Mouse (Mus musculus) stomach, embryonic 14.5 days (tissue): ENCODE results near the gene Tinagl1. TPM values are rescaled to one million over a fixed set of nuclear protein-coding genes. Genes with fewer than 3 reads are reported as not detected.

Experiments used
- ATAC-seq: fragments of 200-750 bp; cut with Nextera tagmentation; 2 replicates; pipeline ENCODE4 v1.8.0; 2017; ENCODE audit warnings: low read depth, moderate TSS enrichment; ENCODE audit not compliant: insufficient number of reproducible peaks, insufficient read depth, low FRiP score
- H3K27ac ChIP-seq: fragments of 300-500 bp; sonication (generic); 2 replicates; pipeline ENCODE4 v1.5.1; 2014; ENCODE audit warnings: mild to moderate bottlenecking, low read length, moderate library complexity, mixed read lengths
- H3K27me3 ChIP-seq: fragments of 300-500 bp; sonication (generic); 2 replicates; pipeline ENCODE4 v1.6.1; 2014; ENCODE audit warnings: low read length, control low read depth, mixed read lengths; ENCODE audit not compliant: control insufficient read depth, insufficient read depth
- H3K36me3 ChIP-seq: fragments of 300-500 bp; sonication (generic); 2 replicates; pipeline ENCODE4 v1.6.1; 2014; ENCODE audit warnings: mild to moderate bottlenecking, control low read depth, low read length, moderate library complexity, mixed read lengths; ENCODE audit not compliant: control insufficient read depth, insufficient read depth
- H3K4me1 ChIP-seq: fragments of 300-500 bp; sonication (generic); 2 replicates; pipeline ENCODE4 v1.6.1; 2014; ENCODE audit warnings: low read length, control low read depth, mixed read lengths; ENCODE audit not compliant: control insufficient read depth, insufficient read depth
- H3K4me2 ChIP-seq: fragments of 300-500 bp; sonication (generic); replicated peaks from 2 replicates; pipeline ENCODE4 v1.6.1; 2014; ENCODE audit warnings: low read depth, low read length, control low read depth
- H3K4me3 ChIP-seq: fragments of 300-500 bp; sonication (generic); 2 replicates; pipeline ENCODE4 v1.5.1; 2014; ENCODE audit warnings: low read depth, low read length, control low read depth
- H3K9ac ChIP-seq: fragments of 300-500 bp; sonication (generic); replicated peaks from 2 replicates; pipeline ENCODE4 v1.6.1; 2014; ENCODE audit warnings: low read depth, mild to moderate bottlenecking, control low read depth, low read length, moderate library complexity, mixed read lengths
- H3K9me3 ChIP-seq: fragments of 300-500 bp; sonication (generic); 2 replicates; pipeline ENCODE4 v1.6.1; 2016; ENCODE audit warnings: low read depth, low read length, control low read depth; ENCODE audit not compliant: control insufficient read depth
- WGBS: fragments of 180-500 bp; shearing (Covaris S2); extraction: QIAGEN DNeasy Blood & Tissue Kit; methylation state at CpG from one replicate; pipeline ENCODE4 v1.1.7; 2014; 5-methylcytosine and 5-hydroxymethylcytosine counted together
- polyA plus RNA-seq: library from polyadenylated mRNA; unstranded; fragments of >200 nt; fragmentation: Nextera tagmentation; extraction: Ambion mirVana; gene quantifications from 2 replicates; pipeline ENCODE4 v1.2.1, GENCODE M21; 2014

The Tinagl1 gene
- polyA plus RNA-seq, 1 experiment from 2014 or later = 22.1 TPM

DNA sequence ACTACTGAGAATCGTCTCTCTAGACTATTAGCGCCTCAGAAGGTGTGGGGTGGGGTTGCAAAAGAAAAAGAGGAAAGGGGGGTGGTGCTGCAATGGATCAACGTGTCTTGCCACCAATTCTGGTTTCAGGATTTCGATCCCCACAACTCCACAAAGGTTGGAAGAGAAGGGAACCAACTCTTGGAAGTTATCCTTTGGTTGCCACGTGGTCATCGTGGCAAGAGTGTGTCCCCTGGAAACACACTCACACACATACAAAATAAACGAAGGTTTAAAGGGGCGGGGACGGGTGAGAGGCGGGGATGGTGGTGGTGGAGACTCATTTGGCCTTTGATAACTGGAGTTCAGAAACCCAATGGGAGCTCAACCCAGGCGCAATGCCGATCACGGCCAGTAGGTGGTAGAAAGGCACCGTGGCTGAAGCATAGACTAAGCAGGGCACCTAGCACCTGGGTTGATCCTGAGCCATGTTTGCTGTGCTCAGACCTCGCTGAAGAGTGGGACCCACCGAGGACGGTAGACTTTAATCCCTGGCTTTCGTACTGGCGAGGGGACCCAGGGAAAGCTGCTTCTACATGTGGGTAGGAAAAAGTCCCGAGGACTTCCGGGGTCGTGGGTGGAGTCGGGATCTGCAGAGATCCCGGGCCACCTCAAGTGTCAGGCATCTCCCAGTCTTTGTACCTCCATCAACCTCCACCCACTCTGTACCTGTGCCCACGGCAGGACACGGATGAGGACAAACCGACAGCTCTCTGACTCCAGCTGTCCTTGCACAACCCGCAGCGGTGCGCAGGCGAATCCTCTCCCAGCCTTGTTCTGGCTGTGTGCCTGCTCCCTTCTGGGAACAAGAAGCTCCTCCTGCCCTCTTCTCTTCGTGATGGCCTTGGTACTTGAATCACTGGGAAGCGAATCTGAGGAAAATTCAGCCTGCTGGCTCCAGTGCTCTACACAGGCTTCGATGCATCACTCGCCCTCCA is 24.1 kb upstream of the Tinagl1 start:
- H3K9ac ChIP-seq = peak overlapping the region; percentile 40; the same call in 1 of the 2 replicates
- WGBS = 14% methylated on average over 35 of the region's 35 CpGs
- no peak overlapping the region for H3K27ac ChIP-seq

DNA sequence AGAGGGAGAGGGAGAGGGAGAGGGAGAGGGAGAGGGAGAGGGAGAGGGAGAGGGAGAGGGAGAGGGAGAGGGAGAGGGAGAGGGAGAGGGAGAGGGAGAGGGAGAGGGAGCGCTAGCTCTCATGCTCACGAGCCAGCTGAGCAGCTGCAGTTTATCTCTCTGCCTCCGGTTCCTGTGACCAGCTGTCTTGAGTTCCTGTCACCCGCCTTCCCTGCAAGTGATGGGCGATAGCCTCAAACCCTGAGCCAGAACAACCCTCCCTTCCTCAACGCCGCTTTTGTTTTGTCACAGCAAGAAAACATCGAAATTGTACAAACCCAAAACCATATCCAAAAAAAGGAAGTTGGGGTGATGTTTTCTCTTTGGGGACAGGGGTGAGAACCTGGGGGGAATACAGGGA is 21.6 kb upstream of the Tinagl1 start:
- Histone ChIP-seq H3K4me3 (no peak overlapping the region), H3K4me1 (no peaks in the 10 kb centered on the region), H3K9ac (no peak overlapping the region), H3K27ac (no peak overlapping the region), H3K27me3 (no peaks in the 10 kb centered on the region), H3K9me3 (no peaks in the 10 kb centered on the region), H3K4me2 (no peak overlapping the region), H3K36me3 (no peaks in the 10 kb centered on the region)
- WGBS = 63% methylated on average over 8 of the region's 8 CpGs
- no peak for ATAC-seq

More for the DNA sequence above, 24.1 kb upstream of the Tinagl1 start:
- Histone ChIP-seq H3K36me3 (no peaks in the 10 kb centered on the region), H3K4me1 (no peaks in the 10 kb centered on the region), H3K9me3 (no peaks in the 10 kb centered on the region), H3K4me3 (peak overlapping the region; percentile 31), H3K27me3 (no peaks in the 10 kb centered on the region), H3K4me2 (peak overlapping the region; percentile 67)
- peak; percentile 75; the same call in 1 of the 2 replicates for ATAC-seq

GRCm38 (mm10) chr4:130195924-130196323 is 21.0 kb upstream of the Tinagl1 start:
- Histone ChIP-seq H3K36me3 (no peaks in the 10 kb centered on the region), H3K9me3 (no peaks in the 10 kb centered on the region), H3K27ac (no peak overlapping the region), H3K27me3 (no peaks in the 10 kb centered on the region), H3K4me3 (no peak overlapping the region), H3K9ac (no peak overlapping the region), H3K4me1 (no peaks in the 10 kb centered on the region), H3K4me2 (no peak overlapping the region)
- WGBS = 69% methylated on average over 13 of the region's 13 CpGs
- ATAC-seq = no peak

GRCm38 (mm10) chr4:130192266-130192665 is 17.3 kb upstream of the Tinagl1 start:
- WGBS = 27% methylated on average over 9 of the region's 9 CpGs
- H3K36me3 ChIP-seq = no peaks in the 10 kb centered on the region
- no peaks in the 10 kb centered on the region for H3K4me1 ChIP-seq
- H3K9me3 ChIP-seq = no peaks in the 10 kb centered on the region
- H3K27me3 ChIP-seq = no peaks in the 10 kb centered on the region
- H3K27ac ChIP-seq = no peak overlapping the region
- no peak for ATAC-seq
- H3K4me2 ChIP-seq = no peak overlapping the region
- no peak overlapping the region for H3K9ac ChIP-seq
- no peak overlapping the region for H3K4me3 ChIP-seq

- H3K9me3 ChIP-seq = no peaks in the 10 kb centered on the region
- H3K4me2 ChIP-seq = no peak overlapping the region
- no peaks in the 10 kb centered on the region for H3K27me3 ChIP-seq
- H3K27ac ChIP-seq = no peak overlapping the region
- no peaks in the 10 kb centered on the region for H3K36me3 ChIP-seq
- H3K9ac ChIP-seq = no peak overlapping the region
- H3K4me1 ChIP-seq = no peaks in the 10 kb centered on the region
- H3K4me3 ChIP-seq = no peak overlapping the region
- no peak for ATAC-seq
- 63% methylated on average over 7 of the region's 7 CpGs for WGBS
These were observed 14.7 kb upstream of the Tinagl1 start for GRCm38 (mm10) chr4:130189606-130190005.

DNA sequence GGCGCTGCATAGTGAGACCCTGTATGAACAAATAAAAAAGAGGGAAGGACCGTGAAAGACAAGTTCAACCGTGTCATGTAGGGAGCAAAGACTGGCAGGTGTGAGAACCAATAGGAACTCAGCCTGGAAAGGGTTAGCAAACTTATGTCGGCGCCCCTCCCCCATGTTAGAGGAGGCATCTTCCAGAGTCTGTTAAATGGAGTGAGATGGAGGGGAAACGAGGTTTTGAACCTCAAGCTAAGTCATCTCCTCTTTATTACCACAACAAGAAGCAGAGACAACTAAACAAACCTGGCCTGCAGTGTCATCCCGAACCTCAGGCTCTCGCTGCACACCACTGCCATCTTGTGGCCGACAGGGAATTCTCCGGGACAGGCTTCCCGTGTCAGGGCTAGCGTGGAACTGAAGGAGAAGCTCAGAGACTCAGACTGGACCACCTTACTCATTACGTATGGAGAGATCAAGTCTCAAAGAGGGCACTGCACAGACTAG is 13.9 kb upstream of the Tinagl1 start:
- H3K9me3 ChIP-seq = no peaks in the 10 kb centered on the region
- H3K9ac ChIP-seq = no peak overlapping the region
- H3K27ac ChIP-seq = no peak overlapping the region
- no peaks in the 10 kb centered on the region for H3K4me1 ChIP-seq
- 2% methylated on average over 13 of the region's 13 CpGs for WGBS
- H3K4me2 ChIP-seq = peak overlapping the region; percentile 19; the same call in 1 of the 2 replicates
- H3K27me3 ChIP-seq = no peaks in the 10 kb centered on the region
- H3K36me3 ChIP-seq = no peaks in the 10 kb centered on the region
- ATAC-seq = 0 out of 2 replicates have a peak, but pooled peaks have one; percentile 53
- H3K4me3 ChIP-seq = no peak overlapping the region

DNA sequence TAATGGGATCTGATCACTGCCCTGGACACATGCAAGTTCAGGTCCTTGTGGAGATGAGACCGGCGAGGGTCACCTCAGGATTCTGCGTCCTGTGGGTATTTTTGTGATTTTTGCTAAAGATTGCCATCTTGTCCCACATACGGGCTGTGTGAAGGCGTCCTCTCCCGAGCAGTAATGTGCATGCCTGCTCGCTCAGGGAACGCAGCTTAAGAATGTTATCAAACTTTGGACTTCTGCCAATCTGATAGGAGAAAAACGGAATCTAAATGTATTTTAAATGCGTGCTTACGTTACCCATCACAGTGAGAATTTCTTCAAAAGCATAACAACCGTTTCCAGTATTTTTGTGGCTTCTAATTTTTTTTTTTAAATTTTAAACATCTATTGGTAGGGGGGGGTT is 12.0 kb upstream of the Tinagl1 start:
- Histone ChIP-seq H3K27ac (no peak overlapping the region), H3K9ac (no peak overlapping the region), H3K4me3 (no peak overlapping the region), H3K36me3 (no peaks in the 10 kb centered on the region), H3K4me2 (no peak overlapping the region), H3K9me3 (no peaks in the 10 kb centered on the region), H3K4me1 (0 out of 2 replicates have a peak, but pooled peaks cover 2% of the 10 kb centered on the region), H3K27me3 (no peaks in the 10 kb centered on the region)
- no peak for ATAC-seq
- 53% methylated on average over 12 of the region's 12 CpGs for WGBS

GRCm38 (mm10) chr4:130186450-130186849 is 11.5 kb upstream of the Tinagl1 start:
- H3K4me1 ChIP-seq = 0 out of 2 replicates have a peak, but pooled peaks cover 2% of the 10 kb centered on the region
- ATAC-seq = no peak
- H3K9ac ChIP-seq = no peak overlapping the region
- no peak overlapping the region for H3K4me2 ChIP-seq
- H3K27ac ChIP-seq = no peak overlapping the region
- no peak overlapping the region for H3K4me3 ChIP-seq
- H3K27me3 ChIP-seq = no peaks in the 10 kb centered on the region
- WGBS = 76% methylated on average over 9 of the region's 9 CpGs
- no peaks in the 10 kb centered on the region for H3K9me3 ChIP-seq
- no peaks in the 10 kb centered on the region for H3K36me3 ChIP-seq
